Mouse (Mus musculus): ENCODE results near the gene Mybpc3. TPM values are rescaled to one million over a fixed set of nuclear protein-coding genes. Genes with fewer than 3 reads are reported as not detected.

Mybpc3 gene
- polyA plus RNA-seq, 1 experiment from 2014 or later = 0.08 TPM

- ATAC-seq (ENCODE audit: insufficient number of reproducible peaks, insufficient read depth, low FRiP score, low TSS enrichment, low read depth) = no peak
- 82% methylated on average over 3 of the region's 3 CpGs for WGBS
- Histone ChIP-seq H3K27me3 (no peaks in the 10 kb centered on the region), H3K4me2 (no peak overlapping the region), H3K36me3 (peaks cover 72% of the 10 kb centered on the region), H3K4me1 (no peaks in the 10 kb centered on the region), H3K27ac (no peak overlapping the region), H3K4me3 (no peak overlapping the region), H3K9ac (no peak overlapping the region), H3K9me3 (no peaks in the 10 kb centered on the region)
Observed at GRCm38 (mm10) chr2:91152885-91153377, 35.0 kb downstream of the Mybpc3 start.

DNA sequence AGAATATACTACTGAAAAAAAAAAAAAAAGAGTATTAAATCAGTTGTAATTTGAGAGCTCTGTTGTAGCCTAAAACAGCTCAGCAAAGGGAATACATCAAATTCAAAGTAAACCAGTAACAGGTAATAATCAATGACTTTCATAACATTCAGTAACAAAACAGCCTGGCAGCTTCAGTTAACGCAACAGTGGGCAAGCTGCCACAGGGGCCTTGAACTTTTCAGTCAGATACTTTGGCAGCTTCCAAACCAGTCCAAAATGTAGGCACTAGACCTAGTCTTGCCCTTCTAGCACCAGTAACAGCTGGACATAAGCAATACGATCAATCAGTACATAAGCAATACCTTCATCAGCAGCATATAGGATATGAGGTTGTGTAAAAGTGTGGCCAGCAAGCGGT lies 36.1 kb downstream of the Mybpc3 start:
- no peak overlapping the region for H3K9ac ChIP-seq
- H3K27me3 ChIP-seq = no peaks in the 10 kb centered on the region
- WGBS = 93% methylated on average over 3 of the region's 3 CpGs
- ATAC-seq (ENCODE audit: insufficient number of reproducible peaks, insufficient read depth, low FRiP score, low TSS enrichment, low read depth) = no peak
- no peak overlapping the region for H3K27ac ChIP-seq
- H3K9me3 ChIP-seq = no peaks in the 10 kb centered on the region
- peaks cover 77% of the 10 kb centered on the region for H3K36me3 ChIP-seq
- H3K4me1 ChIP-seq = no peaks in the 10 kb centered on the region
- H3K4me2 ChIP-seq = no peak overlapping the region
- H3K4me3 ChIP-seq = no peak overlapping the region

GRCm38 (mm10) chr2:91157002-91157752 lies 39.2 kb downstream of the Mybpc3 start:
- H3K4me3 ChIP-seq = no peak overlapping the region
- H3K9ac ChIP-seq = no peak overlapping the region
- H3K4me1 ChIP-seq = no peaks in the 10 kb centered on the region
- no peak for ATAC-seq (ENCODE audit: insufficient number of reproducible peaks, insufficient read depth, low FRiP score, low TSS enrichment, low read depth)
- no peak overlapping the region for H3K4me2 ChIP-seq
- 52% methylated on average over 6 of the region's 6 CpGs for WGBS
- no peaks in the 10 kb centered on the region for H3K27me3 ChIP-seq
- no peaks in the 10 kb centered on the region for H3K9me3 ChIP-seq
- peaks cover 77% of the 10 kb centered on the region for H3K36me3 ChIP-seq
- no peak overlapping the region for H3K27ac ChIP-seq

DNA sequence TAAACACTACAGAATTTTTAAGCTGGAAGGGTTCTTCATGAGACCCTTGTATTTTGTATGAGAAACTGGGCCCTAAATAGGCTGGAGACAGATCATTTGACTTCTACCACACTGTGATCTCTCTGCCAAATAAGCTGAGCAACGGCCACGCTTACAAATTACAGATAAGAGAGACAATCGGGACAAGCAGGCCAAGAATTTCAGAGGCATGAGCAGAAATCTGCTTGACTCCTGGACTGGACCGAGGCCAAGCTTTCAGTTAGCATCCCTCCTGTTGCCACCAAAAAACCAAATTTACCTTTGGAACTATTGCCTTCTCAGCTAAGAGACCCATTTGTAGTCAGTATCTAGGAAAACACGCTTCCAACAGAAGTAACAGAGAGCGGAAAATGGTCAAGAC lies 42.6 kb downstream of the Mybpc3 start:
- no peak overlapping the region for H3K27ac ChIP-seq
- H3K4me1 ChIP-seq = no peaks in the 10 kb centered on the region
- H3K36me3 ChIP-seq = peaks cover 77% of the 10 kb centered on the region
- no peaks in the 10 kb centered on the region for H3K9me3 ChIP-seq
- H3K9ac ChIP-seq = no peak overlapping the region
- no peak overlapping the region for H3K4me3 ChIP-seq
- WGBS = 90% methylated on average over 6 of the region's 6 CpGs
- no peak overlapping the region for H3K4me2 ChIP-seq
- H3K27me3 ChIP-seq = no peaks in the 10 kb centered on the region
- ATAC-seq (ENCODE audit: insufficient number of reproducible peaks, insufficient read depth, low FRiP score, low TSS enrichment, low read depth) = no peak

GRCm38 (mm10) chr2:91162952-91163351 lies 45.0 kb downstream of the Mybpc3 start:
- no peak overlapping the region for H3K9ac ChIP-seq
- H3K4me1 ChIP-seq = no peaks in the 10 kb centered on the region
- 76% methylated on average over 4 of the region's 4 CpGs for WGBS
- ATAC-seq (ENCODE audit: insufficient number of reproducible peaks, insufficient read depth, low FRiP score, low TSS enrichment, low read depth) = no peak
- H3K4me2 ChIP-seq = no peak overlapping the region
- H3K27ac ChIP-seq = no peak overlapping the region
- no peaks in the 10 kb centered on the region for H3K27me3 ChIP-seq
- H3K36me3 ChIP-seq = peaks cover 75% of the 10 kb centered on the region
- H3K9me3 ChIP-seq = no peaks in the 10 kb centered on the region
- no peak overlapping the region for H3K4me3 ChIP-seq

- Histone ChIP-seq H3K27me3 (no peaks in the 10 kb centered on the region), H3K9me3 (no peaks in the 10 kb centered on the region), H3K27ac (no peak overlapping the region), H3K9ac (no peak overlapping the region), H3K4me3 (no peak overlapping the region), H3K4me2 (no peak overlapping the region), H3K4me1 (no peaks in the 10 kb centered on the region), H3K36me3 (peaks cover 75% of the 10 kb centered on the region)
- 83% methylated on average over 5 of the region's 5 CpGs for WGBS
- ATAC-seq (ENCODE audit: insufficient number of reproducible peaks, insufficient read depth, low FRiP score, low TSS enrichment, low read depth) = no peak
Observed at GRCm38 (mm10) chr2:91163532-91163931, 45.6 kb downstream of the Mybpc3 start.

- no peaks in the 10 kb centered on the region for H3K27me3 ChIP-seq
- no peaks in the 10 kb centered on the region for H3K9me3 ChIP-seq
- no peak for ATAC-seq (ENCODE audit: insufficient number of reproducible peaks, insufficient read depth, low FRiP score, low TSS enrichment, low read depth)
- no peak overlapping the region for H3K27ac ChIP-seq
- no peaks in the 10 kb centered on the region for H3K4me1 ChIP-seq
- H3K9ac ChIP-seq = no peak overlapping the region
- 89% methylated on average over 6 of the region's 6 CpGs for WGBS
- no peak overlapping the region for H3K4me3 ChIP-seq
- H3K4me2 ChIP-seq = no peak overlapping the region
- H3K36me3 ChIP-seq = peaks cover 78% of the 10 kb centered on the region
Observed at GRCm38 (mm10) chr2:91164991-91165390, 47.0 kb downstream of the Mybpc3 start.

DNA sequence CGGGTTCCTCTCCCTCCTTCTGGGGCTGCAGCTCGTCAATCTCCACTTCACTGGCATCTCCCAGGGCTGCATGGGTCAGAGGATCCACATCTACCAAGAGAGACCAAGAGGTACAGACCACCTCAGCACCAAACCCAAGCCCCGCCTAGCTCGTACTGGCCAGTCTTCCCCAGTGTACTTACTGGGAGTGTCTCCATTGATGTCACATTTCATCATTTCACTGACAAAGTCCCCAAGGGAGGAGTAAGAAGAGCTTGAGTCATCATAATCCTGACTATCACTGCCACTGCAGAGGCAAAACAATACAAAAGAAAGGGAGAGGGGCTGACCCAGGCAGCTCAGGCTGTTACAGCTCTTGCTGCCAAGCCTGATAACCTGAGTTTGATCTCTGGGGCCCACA lies 49.7 kb downstream of the Mybpc3 start:
- 76% methylated on average over 4 of the region's 4 CpGs for WGBS
- peaks cover 72% of the 10 kb centered on the region for H3K36me3 ChIP-seq
- no peaks in the 10 kb centered on the region for H3K4me1 ChIP-seq
- H3K4me3 ChIP-seq = no peak overlapping the region
- H3K27me3 ChIP-seq = no peaks in the 10 kb centered on the region
- H3K4me2 ChIP-seq = no peak overlapping the region
- ATAC-seq (ENCODE audit: insufficient number of reproducible peaks, insufficient read depth, low FRiP score, low TSS enrichment, low read depth) = no peak
- H3K27ac ChIP-seq = no peak overlapping the region
- no peak overlapping the region for H3K9ac ChIP-seq
- H3K9me3 ChIP-seq = no peaks in the 10 kb centered on the region

- Histone ChIP-seq H3K9ac (no peak overlapping the region), H3K9me3 (no peaks in the 10 kb centered on the region), H3K4me1 (no peaks in the 10 kb centered on the region), H3K4me2 (no peak overlapping the region), H3K36me3 (peaks cover 69% of the 10 kb centered on the region), H3K27ac (no peak overlapping the region), H3K4me3 (no peak overlapping the region), H3K27me3 (no peaks in the 10 kb centered on the region)
- ATAC-seq (ENCODE audit: insufficient number of reproducible peaks, insufficient read depth, low FRiP score, low TSS enrichment, low read depth) = no peak
- WGBS = 86% methylated on average over 25 of the region's 25 CpGs
Observed at GRCm38 (mm10) chr2:91169587-91170322, 51.8 kb downstream of the Mybpc3 start.

GRCm38 (mm10) chr2:91175490-91175889 lies 57.5 kb downstream of the Mybpc3 start:
- Histone ChIP-seq H3K9me3 (no peaks in the 10 kb centered on the region), H3K36me3 (peaks cover 42% of the 10 kb centered on the region), H3K27ac (no peak overlapping the region), H3K4me2 (no peak overlapping the region), H3K4me1 (peaks cover under 1% of the 10 kb centered on the region; the same call in 1 of the 2 replicates), H3K9ac (no peak overlapping the region), H3K4me3 (no peak overlapping the region), H3K27me3 (no peaks in the 10 kb centered on the region)
- no peak for ATAC-seq (ENCODE audit: insufficient number of reproducible peaks, insufficient read depth, low FRiP score, low TSS enrichment, low read depth)
- 90% methylated on average over 4 of the region's 4 CpGs for whole genome bisulfite sequencing

DNA sequence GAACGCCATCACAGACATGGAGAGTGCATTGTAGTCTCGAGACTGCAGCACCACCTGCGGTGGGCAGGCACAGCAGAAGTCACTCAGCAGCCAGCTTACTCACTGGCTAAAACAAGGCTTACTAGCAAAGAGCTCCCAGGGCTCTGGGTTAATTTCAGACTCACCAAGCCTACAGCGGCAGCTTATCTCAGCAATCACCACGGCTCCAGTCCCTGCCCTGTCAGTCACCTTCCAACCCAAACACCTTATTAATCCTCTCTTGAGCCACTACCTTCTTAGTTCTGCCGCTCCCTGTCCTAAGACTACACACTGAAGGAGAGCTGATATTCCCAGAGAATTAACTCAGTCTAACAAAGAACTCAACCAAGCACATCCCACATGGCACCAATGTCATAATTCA lies 58.3 kb downstream of the Mybpc3 start:
- H3K9ac ChIP-seq = no peak overlapping the region
- peaks cover 4% of the 10 kb centered on the region; the same call in 1 of the 2 replicates for H3K4me1 ChIP-seq
- no peak for ATAC-seq (ENCODE audit: insufficient number of reproducible peaks, insufficient read depth, low FRiP score, low TSS enrichment, low read depth)
- whole genome bisulfite sequencing = 73% methylated on average over 6 of the region's 6 CpGs
- no peaks in the 10 kb centered on the region for H3K9me3 ChIP-seq
- no peak overlapping the region for H3K27ac ChIP-seq
- H3K4me3 ChIP-seq = no peak overlapping the region
- peaks cover 40% of the 10 kb centered on the region for H3K36me3 ChIP-seq
- H3K4me2 ChIP-seq = no peak overlapping the region
- H3K27me3 ChIP-seq = no peaks in the 10 kb centered on the region

GRCm38 (mm10) chr2:91179825-91180224 lies 61.9 kb downstream of the Mybpc3 start:
- H3K9me3 ChIP-seq = no peaks in the 10 kb centered on the region
- H3K36me3 ChIP-seq = peaks cover 21% of the 10 kb centered on the region
- H3K4me2 ChIP-seq = no peak overlapping the region
- H3K27me3 ChIP-seq = no peaks in the 10 kb centered on the region
- WGBS = 37% methylated on average over 4 of the region's 4 CpGs
- H3K27ac ChIP-seq = no peak overlapping the region
- H3K4me1 ChIP-seq = peaks cover 17% of the 10 kb centered on the region
- H3K9ac ChIP-seq = no peak overlapping the region
- H3K4me3 ChIP-seq = no peak overlapping the region
- ATAC-seq (ENCODE audit: insufficient number of reproducible peaks, insufficient read depth, low FRiP score, low TSS enrichment, low read depth) = no peak
